Mouse (Mus musculus): ENCODE results near the gene Neto2. TPM values are rescaled to one million over a fixed set of nuclear protein-coding genes. Genes with fewer than 3 reads are reported as not detected.

Neto2 gene
- total and polyA plus RNA-seq, 3 experiments, result not detected

DNA sequence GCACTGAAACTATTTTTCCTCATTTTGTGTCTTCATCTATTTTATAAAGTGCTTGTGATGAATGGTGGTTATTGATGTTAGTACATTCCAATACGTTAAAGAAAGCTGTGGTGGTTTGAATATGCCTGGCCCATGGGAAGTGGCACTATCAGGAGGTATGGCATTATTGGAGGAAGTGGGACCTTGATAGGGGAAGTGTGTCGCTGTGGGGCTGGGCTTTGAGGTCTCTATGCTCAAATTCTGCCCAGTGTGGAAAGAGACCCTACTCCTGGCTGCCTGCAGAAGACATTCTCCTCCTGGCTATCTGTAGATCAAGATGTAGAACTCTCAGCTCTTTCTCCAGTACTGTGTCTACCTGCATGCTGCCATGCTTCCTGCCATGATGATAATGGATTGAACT is 6.3 kb upstream of the Neto2 start:
- no peaks in the 10 kb centered on the region for H3K27me3 ChIP-seq (replicated peaks)
- no peak overlapping the region for H3K4me3 ChIP-seq (replicated peaks in 1 of 3; ENCODE audit: low read depth in 2 of 3, low read length in 2 of 3, poor library complexity in 1 of 3)
- H3K9me3 ChIP-seq (replicated peaks; ENCODE audit: low read length), result no peaks in the 10 kb centered on the region
- no peaks in the 10 kb centered on the region for H3K79me2 ChIP-seq (replicated peaks; ENCODE audit: control insufficient read depth, extremely low read depth, insufficient read depth, poor library complexity, severe bottlenecking)
- in situ Hi-C loops (cut with MboI; ENCODE audit: low pct_ligation_motif_present, low pct_unique_long_range_greater_than_20kb, low sequenced_read_pairs), result no loop called here
- no peak for TF ChIP-seq IRF4 (IDR thresholded peaks at IDR 0.05; ENCODE audit: low read depth, low read length)
- TF ChIP-seq SMC3 (IDR thresholded peaks at IDR 0.05; ENCODE audit: low read depth, low read length), result no peak
- no peak for TF ChIP-seq NELFE (IDR thresholded peaks at IDR 0.05; ENCODE audit: low read depth, low read length)
- no peak for TF ChIP-seq ZKSCAN1 (IDR thresholded peaks at IDR 0.05; ENCODE audit: borderline replicate concordance, low read depth, low read length)
- no peak for TF ChIP-seq MAX (IDR thresholded peaks at IDR 0.05; ENCODE audit: low read length)
- no peak for TF ChIP-seq CHD1 (IDR thresholded peaks at IDR 0.05; ENCODE audit: low read depth, low read length)
- TF ChIP-seq EP300 (IDR thresholded peaks at IDR 0.05; ENCODE audit: low read length), result no peak
- TF ChIP-seq UBTF (IDR thresholded peaks at IDR 0.05; ENCODE audit: low read depth, low read length), result no peak
- no peak for TF ChIP-seq HCFC1 (IDR thresholded peaks at IDR 0.05; ENCODE audit: low read depth, low read length)
- no peak for TF ChIP-seq GABPA (IDR thresholded peaks at IDR 0.05; ENCODE audit: insufficient replicate concordance, low read depth, low read length)
- no peak for TF ChIP-seq MXI1 (IDR thresholded peaks at IDR 0.05; ENCODE audit: low read depth, low read length)
- no peaks in the 10 kb centered on the region for H3K36me3 ChIP-seq (replicated peaks in 1 of 2; ENCODE audit: control insufficient read depth in 1 of 2, insufficient read depth in 1 of 2, low read length in 1 of 2)
- no peak overlapping the region for H3K27ac ChIP-seq (ENCODE audit: insufficient read depth, low read depth)
- H3K4me2 ChIP-seq (ENCODE audit: insufficient read depth, low read depth, poor library complexity, severe bottlenecking), result no peak overlapping the region
- H3K4me1 ChIP-seq (ENCODE audit: control insufficient read depth in 1 of 2, insufficient read depth in 2 of 2), result no peaks in the 10 kb centered on the region
- DNase-seq (ENCODE audit: extremely low read depth), result no peak
- no peak overlapping the region for H3K9ac ChIP-seq (ENCODE audit: insufficient read depth, low read depth)
- dilution Hi-C loops (cut with MboI; ENCODE audit: extremely low pct_ligation_motif_present, extremely low pct_unique_long_range_greater_than_20kb, low sequenced_read_pairs), result no loop called here

DNA sequence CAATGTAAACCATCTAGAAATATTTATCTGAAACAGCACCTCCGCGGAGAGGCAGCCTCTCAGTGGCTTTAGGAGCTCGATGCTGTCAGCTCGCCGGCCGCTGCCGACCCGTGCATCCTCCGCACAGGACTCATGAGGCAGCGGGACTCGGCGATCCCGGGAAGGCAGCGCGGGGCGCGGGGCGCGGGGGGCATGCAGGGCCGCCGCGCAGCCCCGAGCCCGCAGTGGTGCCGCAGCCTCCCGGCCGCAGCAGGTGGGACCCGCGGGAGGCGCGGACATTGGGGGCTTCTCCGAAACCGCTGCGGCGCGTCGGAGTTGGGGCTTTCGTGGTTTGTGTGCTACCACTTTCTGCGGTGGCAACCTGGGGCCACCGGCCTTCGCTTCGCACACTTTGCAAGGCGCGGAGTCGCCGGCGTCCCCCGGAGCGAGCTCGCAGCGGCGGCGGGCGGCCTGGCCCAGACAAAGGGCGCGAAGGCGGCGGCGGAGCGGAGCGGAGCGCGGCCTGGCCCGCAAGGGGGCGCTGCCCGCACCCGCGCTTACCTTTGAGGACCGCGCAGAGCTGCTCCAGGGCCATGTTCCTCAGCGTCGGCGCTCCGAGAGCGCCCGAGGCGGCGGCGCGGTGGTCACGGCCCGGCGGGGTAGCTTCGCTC is 498 bp downstream of the Neto2 start:
- Histone ChIP-seq H3K36me3 (replicated peaks in 1 of 2; ENCODE audit: control insufficient read depth in 1 of 2, insufficient read depth in 1 of 2, low read length in 1 of 2) (no peaks in the 10 kb centered on the region), H3K79me2 (replicated peaks; ENCODE audit: control insufficient read depth, extremely low read depth, insufficient read depth, poor library complexity, severe bottlenecking) (no peaks in the 10 kb centered on the region), H3K4me2 (ENCODE audit: insufficient read depth, low read depth, poor library complexity, severe bottlenecking) (no peak overlapping the region), H3K27ac (ENCODE audit: insufficient read depth, low read depth) (no peak overlapping the region), H3K9ac (ENCODE audit: insufficient read depth, low read depth) (no peak overlapping the region), H3K27me3 (replicated peaks) (no peaks in the 10 kb centered on the region), H3K9me3 (replicated peaks; ENCODE audit: low read length) (peaks cover 6% of the 10 kb centered on the region), H3K4me1 (ENCODE audit: control insufficient read depth in 1 of 2, insufficient read depth in 2 of 2) (no peaks in the 10 kb centered on the region), H3K4me3 (replicated peaks in 1 of 3; ENCODE audit: low read depth in 2 of 3, low read length in 2 of 3, poor library complexity in 1 of 3) (no peak overlapping the region)
- no peak for TF ChIP-seq MAFK (IDR thresholded peaks at IDR 0.05; ENCODE audit: insufficient replicate concordance, low read length)
- TF ChIP-seq TCF12 (IDR thresholded peaks at IDR 0.05; ENCODE audit: low read depth, low read length), result no peak
- TF ChIP-seq POLR2A (IDR thresholded peaks at IDR 0.05; ENCODE audit: low read depth, low read length), result no peak
- no peak for TF ChIP-seq ETS1 (conservative IDR thresholded peaks at IDR 0.05; ENCODE audit: low read depth, low read length)
- TF ChIP-seq BHLHE40 (IDR thresholded peaks at IDR 0.05; ENCODE audit: low read depth, low read length), result no peak
- TF ChIP-seq ZNF384 (IDR thresholded peaks at IDR 0.05; ENCODE audit: low read depth, low read length), result no peak
- TF ChIP-seq SMC3 (IDR thresholded peaks at IDR 0.05; ENCODE audit: low read depth, low read length), result no peak
- no peak for TF ChIP-seq MAZ (IDR thresholded peaks at IDR 0.05; ENCODE audit: low read depth, low read length)
- TF ChIP-seq USF2 (conservative IDR thresholded peaks at IDR 0.05; ENCODE audit: low read depth, low read length), result no peak
- TF ChIP-seq HCFC1 (IDR thresholded peaks at IDR 0.05; ENCODE audit: low read depth, low read length), result no peak
- TF ChIP-seq ZKSCAN1 (IDR thresholded peaks at IDR 0.05; ENCODE audit: borderline replicate concordance, low read depth, low read length), result no peak
- in situ Hi-C loops (cut with MboI; ENCODE audit: low pct_ligation_motif_present, low pct_unique_long_range_greater_than_20kb, low sequenced_read_pairs) (no loop called here), dilution Hi-C loops (cut with MboI; ENCODE audit: extremely low pct_ligation_motif_present, extremely low pct_unique_long_range_greater_than_20kb, low sequenced_read_pairs) (no loop called here)
- DNase-seq (ENCODE audit: extremely low read depth), result no peak

Data from CH12.LX (cell line).